Mouse (Mus musculus) left cerebral cortex, adult 2 months (tissue): ENCODE results near the gene Ltbp1. TPM values are rescaled to one million over a fixed set of nuclear protein-coding genes. Genes with fewer than 3 reads are reported as not detected.
A peak's percentile ranks its signal among the peaks of the same experiment; 100 is the strongest.

ENCODE experiments used
- DNase-seq, 2 experiments: peaks; one replicate each; pipeline ENCODE4 v3.0.0; 2021 to 2022; ENCODE audit warnings: low spot score in 2 of 2, mixed read lengths in 1 of 2; ENCODE audit errors: extremely low spot score in 1 of 2
- H3K27ac ChIP-seq: fragments of 200-600 bp; 2 replicates; pipeline ENCODE4 v1.8.1; 2022
- H3K4me3 ChIP-seq: fragments of 200-600 bp; 2 replicates; pipeline ENCODE4 v1.8.1; 2022
- CTCF ChIP-seq: fragments of 200-600 bp; IDR thresholded peaks from 2 replicates; pipeline ENCODE4 v1.8.1; 2022; ENCODE audit warnings: antibody characterized with exemption, mild to moderate bottlenecking, moderate library complexity
- intact Hi-C: fragments of 180-260 bp; cut with DNase I; formaldehyde crosslinking; loops from one replicate; pipeline ENCODE4 v1.15.1; 2025
- total RNA-seq, 2 experiments: library from RNA; stranded (reverse); gene quantifications; 2 replicates each; pipeline ENCODE4 v1.2.3; 2021

The Ltbp1 gene
- total RNA-seq, 2 experiments from 2014 or later, result 8.5 to 9.3 TPM

DNA sequence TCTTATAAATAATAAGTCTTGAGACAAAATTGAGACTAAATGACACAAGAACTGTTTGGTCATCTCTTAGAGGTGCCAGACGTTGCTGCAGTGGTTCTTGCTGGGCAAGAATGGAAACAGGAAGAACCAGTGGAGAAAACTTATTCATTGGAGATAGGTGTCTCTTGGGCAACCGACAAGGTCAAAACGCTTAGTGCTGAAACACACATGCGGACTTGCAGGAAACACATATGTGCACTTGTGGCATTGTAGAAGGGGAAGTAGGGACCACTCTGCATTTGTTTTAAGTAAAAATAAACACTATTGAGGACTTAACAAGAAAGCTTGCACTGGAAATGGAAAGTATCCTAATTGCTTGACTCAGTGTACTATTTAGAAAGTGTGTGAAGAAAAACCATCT, 228.6 kb downstream of the Ltbp1 start:
- DNase-seq, result no peak
- Histone ChIP-seq H3K27ac (no peak overlapping the region), H3K4me3 (no peak overlapping the region)
- TF ChIP-seq CTCF, result no peak
- intact Hi-C loops, result no loop called here

DNA sequence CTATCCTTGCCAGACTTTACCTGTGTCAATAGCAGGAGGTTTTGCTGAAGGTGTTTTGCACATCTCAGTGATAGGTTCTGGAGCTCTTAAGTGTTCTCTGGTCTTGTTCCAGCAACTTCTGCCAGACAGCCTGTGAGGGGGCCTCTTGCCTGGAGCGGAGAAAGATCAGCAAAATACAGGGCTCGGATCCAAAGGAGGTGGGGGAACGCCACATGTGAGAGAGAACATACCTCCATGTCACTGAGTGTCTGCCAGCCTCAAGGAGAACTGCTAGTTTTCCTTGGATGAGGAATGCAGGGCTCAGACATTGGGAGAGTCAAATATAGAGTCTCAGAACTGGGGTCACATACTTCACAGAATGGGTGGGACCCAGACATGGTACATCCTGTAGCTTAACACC, 230.4 kb downstream of the Ltbp1 start:
- Histone ChIP-seq H3K27ac (peak overlapping the region; percentile 38; the same call in 1 of the 2 replicates), H3K4me3 (no peak overlapping the region)
- intact Hi-C loops, result no loop called here
- peak in 1 of 2 experiments; percentile 13 for DNase-seq
- no peak for TF ChIP-seq CTCF

DNA sequence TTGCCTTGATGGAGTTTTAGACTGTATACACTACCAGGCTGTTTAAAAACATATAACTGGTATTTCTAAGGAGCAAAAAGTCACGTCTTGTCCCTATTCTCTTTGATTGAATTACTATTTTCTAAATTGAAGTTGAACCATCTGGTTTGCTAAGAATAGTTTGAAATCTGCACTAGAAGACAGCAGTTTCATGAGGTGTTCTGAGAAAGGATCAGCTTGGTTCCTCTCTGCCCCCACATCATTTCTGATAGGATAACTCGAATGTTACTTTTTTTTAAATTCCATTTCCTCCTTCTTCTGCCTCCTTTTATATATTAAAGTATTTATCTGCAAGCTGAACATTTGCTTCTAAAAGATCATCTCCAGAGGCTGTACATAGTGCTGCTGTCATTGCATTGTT, 231.2 kb downstream of the Ltbp1 start:
- TF ChIP-seq CTCF, result no peak
- H3K4me3 ChIP-seq, result no peak overlapping the region
- peak overlapping the region; percentile 38; the same call in 1 of the 2 replicates for H3K27ac ChIP-seq
- no peak for DNase-seq
- intact Hi-C loops, result no loop called here

DNA sequence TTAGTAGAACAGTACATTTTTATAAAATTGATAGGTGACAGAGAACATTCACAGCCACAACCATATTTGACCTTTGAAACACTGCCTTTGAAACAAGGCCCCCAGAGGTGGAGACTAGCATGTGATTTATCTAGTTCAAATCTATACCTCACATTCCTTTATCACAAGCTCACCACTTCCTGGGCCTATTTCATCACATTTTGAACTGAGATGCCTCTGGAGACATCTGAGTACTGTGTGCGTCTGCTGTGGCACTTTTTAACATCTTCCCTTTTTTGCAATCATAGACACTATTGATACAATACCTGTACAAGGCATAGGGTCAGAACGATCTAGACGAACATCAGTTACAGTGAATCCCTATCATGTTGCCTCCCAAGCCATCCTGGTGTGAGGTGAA, 232.1 kb downstream of the Ltbp1 start:
- no peak for DNase-seq
- no peak overlapping the region for H3K4me3 ChIP-seq
- intact Hi-C loops, result no loop called here
- H3K27ac ChIP-seq, result no peak overlapping the region
- TF ChIP-seq CTCF, result no peak

DNA sequence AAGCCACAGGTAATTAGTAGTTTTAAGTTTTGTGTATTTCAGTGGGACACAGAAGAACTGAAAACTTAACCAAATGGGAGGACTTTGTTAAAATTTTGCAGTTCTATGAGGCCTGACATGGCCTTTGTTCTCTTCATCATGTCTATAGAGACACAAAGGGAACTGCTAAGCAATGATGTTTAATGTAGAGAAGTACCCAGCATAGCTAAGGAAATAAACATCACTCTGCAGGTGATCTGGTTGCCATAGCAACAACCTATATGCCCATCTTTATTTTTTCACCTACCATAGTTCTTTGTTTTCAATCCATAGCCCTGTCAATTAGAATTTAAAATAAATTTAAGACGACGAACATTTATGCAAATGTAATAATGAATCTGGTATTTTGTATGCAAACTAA, 233.3 kb downstream of the Ltbp1 start:
- no peak overlapping the region for H3K27ac ChIP-seq
- TF ChIP-seq CTCF, result no peak
- no peak for DNase-seq
- no peak overlapping the region for H3K4me3 ChIP-seq
- intact Hi-C loops, result no loop called here

DNA sequence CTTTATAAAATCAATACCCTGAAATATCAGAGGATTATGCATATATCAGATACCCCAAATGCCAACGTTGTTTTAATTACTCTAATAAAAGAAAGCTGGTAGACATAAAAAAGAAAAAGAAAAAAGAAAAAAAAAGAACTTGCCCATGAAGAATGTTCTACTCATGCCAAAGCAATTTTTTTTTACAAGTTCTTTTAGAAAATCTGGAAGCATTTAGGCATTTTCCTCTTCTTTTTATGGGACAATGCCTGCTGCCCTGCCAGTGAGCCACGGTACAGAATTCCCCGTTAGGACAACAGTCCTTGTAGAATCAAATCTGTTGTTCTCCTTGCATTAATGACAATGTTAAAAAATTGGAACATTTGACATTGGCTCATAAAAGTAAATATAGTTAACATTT, 234.2 kb downstream of the Ltbp1 start:
- intact Hi-C loops, result no loop called here
- DNase-seq, result no peak
- H3K4me3 ChIP-seq, result no peak overlapping the region
- H3K27ac ChIP-seq, result no peak overlapping the region
- TF ChIP-seq CTCF, result no peak

DNA sequence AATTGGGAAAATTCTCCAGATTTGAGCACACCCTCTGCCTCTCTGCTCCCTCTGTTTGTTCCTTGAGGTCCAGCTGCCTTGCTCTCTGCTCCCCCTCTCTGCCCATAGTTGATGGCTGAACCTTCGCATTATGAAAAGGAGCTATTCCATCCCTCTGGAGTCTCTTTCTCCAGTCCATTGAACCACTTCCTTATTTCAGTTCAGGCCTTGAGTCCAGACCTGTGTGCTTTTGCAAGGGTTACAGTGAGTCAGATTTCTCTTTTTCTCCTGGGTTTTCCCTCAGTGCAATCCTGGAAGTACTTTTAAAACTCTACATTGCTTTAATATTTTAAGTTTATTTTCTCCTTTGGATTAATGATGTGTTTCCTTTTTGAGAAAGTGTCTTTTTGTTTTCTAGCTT, 236.7 kb downstream of the Ltbp1 start:
- no peak for DNase-seq
- Histone ChIP-seq H3K4me3 (no peak overlapping the region), H3K27ac (no peak overlapping the region)
- no peak for TF ChIP-seq CTCF
- intact Hi-C loops, result no loop called here

DNA sequence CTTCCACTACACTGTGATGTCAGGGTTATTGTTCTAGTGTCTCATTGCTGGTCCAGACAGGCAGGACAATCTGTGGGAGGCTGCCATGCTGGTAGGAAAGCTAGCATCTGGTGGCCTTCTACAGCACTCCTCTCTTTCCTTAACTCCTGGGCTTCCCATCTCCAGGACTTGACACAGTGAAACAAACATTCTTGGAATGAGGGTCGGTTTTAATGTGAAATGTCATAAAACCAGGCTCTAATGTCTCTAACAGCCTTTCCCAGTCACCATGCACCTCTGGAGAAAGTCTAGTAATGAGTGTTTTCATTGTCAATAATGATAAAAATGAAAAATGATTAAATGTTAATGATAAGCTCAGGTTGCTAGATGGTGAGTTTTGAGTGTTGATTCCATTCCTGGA, 237.9 kb downstream of the Ltbp1 start:
- no peak for TF ChIP-seq CTCF
- no peak for DNase-seq
- intact Hi-C loops, result no loop called here
- Histone ChIP-seq H3K27ac (no peak overlapping the region), H3K4me3 (no peak overlapping the region)

DNA sequence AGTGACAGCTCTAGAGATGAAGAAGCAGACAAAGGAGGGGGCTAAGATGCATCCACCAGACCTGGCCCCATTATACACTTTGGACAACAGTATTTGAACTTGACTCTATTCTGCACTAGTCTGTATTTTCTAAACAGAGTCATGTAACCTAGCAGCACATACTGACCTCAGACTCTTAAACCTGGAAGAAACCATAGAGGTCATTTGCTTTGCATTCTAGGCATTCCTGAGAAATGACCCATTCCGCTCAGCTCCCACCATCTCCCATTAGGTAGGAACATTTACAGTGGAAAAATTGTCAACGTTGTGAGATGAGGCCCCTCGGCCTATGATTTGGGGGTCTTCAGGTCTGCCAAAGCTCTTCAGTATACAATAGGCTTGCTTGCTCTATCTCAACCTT, 238.8 kb downstream of the Ltbp1 start:
- no peak for DNase-seq
- no peak for TF ChIP-seq CTCF
- no peak overlapping the region for H3K4me3 ChIP-seq
- no peak overlapping the region for H3K27ac ChIP-seq
- intact Hi-C loops, result no loop called here

DNA sequence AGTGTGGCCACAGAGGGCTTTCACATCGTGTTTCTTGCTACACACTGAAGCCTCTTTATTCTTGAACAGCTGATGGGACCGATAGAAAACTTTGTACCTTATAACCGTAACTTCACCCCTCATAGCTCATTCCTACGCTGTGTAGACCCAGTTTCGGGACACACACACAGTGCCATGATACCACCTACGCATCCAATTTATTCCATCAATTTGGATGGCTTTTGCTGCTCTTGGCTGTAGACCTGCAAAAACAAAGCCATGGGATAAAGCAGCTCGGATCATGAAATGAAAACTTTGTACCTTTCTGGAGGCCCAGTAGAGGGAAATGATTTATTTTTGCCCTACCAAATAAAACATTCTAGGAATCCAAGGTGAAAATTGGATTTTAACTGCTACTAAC, 239.7 kb downstream of the Ltbp1 start:
- TF ChIP-seq CTCF, result no peak
- no peak overlapping the region for H3K4me3 ChIP-seq
- intact Hi-C loops, result no loop called here

DNA sequence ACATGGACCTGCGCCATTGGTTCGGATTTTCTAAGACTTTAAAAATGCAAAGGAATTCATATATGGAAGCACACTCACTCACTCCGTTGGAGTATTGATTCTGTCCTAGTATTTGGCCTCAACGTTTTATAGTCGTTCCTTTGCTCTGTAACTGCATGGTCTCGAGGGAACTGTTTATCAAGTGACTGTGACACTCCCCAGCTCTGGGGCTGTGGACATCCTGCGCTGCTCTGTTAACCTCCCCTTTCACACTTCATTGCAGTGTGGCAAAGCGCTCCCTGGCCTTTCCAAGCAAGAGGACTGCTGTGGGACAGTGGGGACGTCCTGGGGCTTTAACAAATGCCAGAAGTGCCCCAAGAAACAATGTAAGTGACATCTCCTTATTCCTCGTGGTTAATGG, 243.3 kb downstream of the Ltbp1 start:
- no peak for DNase-seq
- intact Hi-C loops, result no loop called here
- Histone ChIP-seq H3K4me3 (no peak overlapping the region), H3K27ac (no peak overlapping the region)
- no peak for TF ChIP-seq CTCF

More for the DNA sequence above, 239.7 kb downstream of the Ltbp1 start:
- no peak overlapping the region for H3K27ac ChIP-seq
- no peak for DNase-seq

DNA sequence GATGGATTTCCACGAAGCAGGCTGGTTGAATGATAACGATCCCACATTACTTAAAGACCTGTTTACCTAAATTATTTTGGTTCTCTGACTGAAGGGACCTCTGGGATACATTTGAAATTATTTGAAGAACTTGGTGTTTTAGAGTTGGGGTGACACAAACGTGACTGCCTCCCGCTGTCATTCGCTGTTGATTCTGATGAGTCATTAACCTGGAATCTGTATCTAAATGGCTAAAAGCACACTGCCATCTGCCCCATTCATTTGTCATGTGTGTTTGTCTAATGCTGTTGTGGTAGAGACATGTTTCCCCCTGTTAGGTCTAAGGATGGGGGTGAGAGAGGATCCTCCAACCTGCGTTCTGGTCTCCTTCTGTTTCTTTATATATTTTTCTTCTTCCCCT, 245.2 kb downstream of the Ltbp1 start:
- TF ChIP-seq CTCF, result no peak
- no peak overlapping the region for H3K4me3 ChIP-seq
- intact Hi-C loops, result no loop called here
- H3K27ac ChIP-seq, result no peak overlapping the region
- DNase-seq, result no peak

DNA sequence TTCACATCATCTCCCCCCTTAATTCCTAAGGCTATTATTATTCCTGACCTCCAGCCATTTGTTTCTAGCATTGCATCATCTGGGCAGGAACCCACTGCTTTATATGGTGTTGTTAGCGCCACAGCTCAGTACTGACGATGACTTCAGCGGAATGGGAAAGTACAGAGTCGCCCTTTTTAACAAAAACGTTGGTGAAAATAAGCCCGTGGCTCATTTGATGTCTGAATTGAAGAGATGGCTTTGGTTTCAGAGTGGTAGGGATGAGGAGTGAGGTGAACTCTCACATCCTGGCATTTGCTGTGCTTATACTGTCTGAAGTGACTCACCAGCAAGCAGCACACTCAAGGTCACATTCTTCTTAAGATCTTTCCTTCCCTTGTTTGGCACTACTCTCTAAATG, 245.7 kb downstream of the Ltbp1 start:
- no peak for DNase-seq
- no peak overlapping the region for H3K27ac ChIP-seq
- intact Hi-C loops, result no loop called here
- no peak for TF ChIP-seq CTCF
- no peak overlapping the region for H3K4me3 ChIP-seq

DNA sequence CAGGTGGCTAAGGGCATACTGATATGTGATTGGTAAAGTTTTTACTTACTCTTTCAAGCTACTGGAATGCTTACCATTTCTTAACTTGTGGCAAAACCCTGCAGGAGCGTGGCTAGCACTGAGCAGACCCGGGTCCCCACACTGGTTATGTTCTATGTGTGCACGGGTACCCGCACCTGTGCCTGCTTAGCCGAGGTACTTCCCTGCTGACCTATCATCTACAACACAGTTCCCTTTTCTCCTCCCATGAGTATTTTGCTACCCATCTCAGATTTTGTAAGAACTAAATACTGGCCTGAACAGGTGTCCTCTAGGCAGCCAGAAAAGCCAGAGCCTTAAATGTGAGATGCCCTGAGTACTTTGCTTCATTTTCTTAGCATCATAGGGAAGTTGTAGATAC, 247.2 kb downstream of the Ltbp1 start:
- intact Hi-C loops, result no loop called here
- Histone ChIP-seq H3K27ac (no peak overlapping the region), H3K4me3 (no peak overlapping the region)
- no peak for TF ChIP-seq CTCF
- DNase-seq, result no peak
